Mouse (Mus musculus) liver, embryonic 14.5 days (tissue): ENCODE results near the gene Ccdc162.

Experiments used
- CTCF ChIP-seq: IDR thresholded peaks from 2 replicates; pipeline ENCODE4 v1.5.1; 2016; ENCODE audit warnings: antibody characterized with exemption, low read depth, control low read depth
- EP300 ChIP-seq: IDR thresholded peaks from 2 replicates; pipeline ENCODE4 v1.6.1; 2016; ENCODE audit warnings: antibody characterized with exemption, low read depth

DNA sequence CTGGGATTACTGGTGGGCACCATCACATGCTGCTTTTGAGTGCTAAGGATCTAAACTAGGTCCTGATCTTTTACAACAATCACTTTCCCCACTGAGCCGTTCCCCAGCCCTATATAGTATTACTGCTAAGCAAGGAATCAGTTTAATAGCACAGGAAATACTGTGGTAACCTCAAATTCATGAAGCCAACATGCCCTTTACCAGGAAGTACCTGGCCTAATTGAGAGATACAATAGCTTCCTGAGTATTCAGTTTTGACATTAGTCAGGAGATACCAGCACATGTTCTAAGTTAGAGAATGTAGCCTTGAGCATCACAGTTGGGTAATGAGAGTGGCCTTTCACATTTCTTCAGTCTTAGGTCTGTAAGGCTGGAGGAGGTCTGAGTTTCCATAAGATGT, 179.7 kb downstream of the Ccdc162 start:
- TF ChIP-seq CTCF (no peak), EP300 (no peak)
